Comparison of ENCODE assay signal across 8 mouse cellular contexts in genomic region chr11:94045016-94045415, GRCm38 (mm10). TPM values are rescaled to one million over a fixed set of nuclear protein-coding genes. Genes with fewer than 3 reads are reported as not detected.
DNase-seq lines count a peak whose midpoint lies in the region; ATAC-seq and TF ChIP-seq lines count a peak whose summit lies in the region.
"Had no signal": no experiment of that assay in that cellular context is flagged by ENCODE, and none has a peak within 500 bp of the region (broad histone marks: within the 10 kb centered on the region; RNA-seq: fewer than 3 reads in every experiment).

No protein-coding gene starts in this region.

- WGBS in hindbrain, embryonic 10.5 days: 10% methylated on average over 4 of the region's 4 CpGs
- WGBS in neural tube, embryonic 11.5 days: 2% methylated on average over 4 of the region's 4 CpGs

- peaks cover 32% of the 10 kb centered on the region for H3K4me1 ChIP-seq in hindbrain, embryonic 10.5 days (replicated peaks)
- H3K4me1 ChIP-seq in neural tube, embryonic 11.5 days (ENCODE audit: control insufficient read depth, insufficient read depth, low read length): peaks cover 14% of the 10 kb centered on the region; the same call in 1 of the 2 replicates

- intact Hi-C loops in left cerebral cortex, adult 2 months (cut with DNase I): loop anchor here (2.0 kb wide), 1 partner anchor 48 kb away; the partner anchor contains the start of gene Spag9

- peaks cover 24% of the 10 kb centered on the region for H3K36me3 ChIP-seq in hindbrain, embryonic 10.5 days
- H3K36me3 ChIP-seq in neural tube, embryonic 11.5 days (ENCODE audit: control insufficient read depth, insufficient read depth, low read length): peaks cover 3% of the 10 kb centered on the region; the same call in 1 of the 2 replicates

- peak overlapping the region; percentile 92 for H3K27ac ChIP-seq in left cerebral cortex, adult 2 months
- H3K27ac ChIP-seq in hindbrain, embryonic 10.5 days: peak overlapping the region; percentile 96
- peak overlapping the region; percentile 98; the same call in 1 of the 2 replicates for H3K27ac ChIP-seq in neural tube, embryonic 11.5 days (ENCODE audit: low read depth, low read length)
- H3K27ac ChIP-seq: liver, embryonic 13.5 days had no signal

- peak; percentile 71 for ATAC-seq in neural tube, embryonic 11.5 days (ENCODE audit: insufficient read depth, low FRiP score, low TSS enrichment)

- no peak for TF ChIP-seq CTCF in left cerebral cortex, adult 2 months (IDR thresholded peaks at IDR 0.05)

- no peaks in the 10 kb centered on the region for H3K27me3 ChIP-seq in hindbrain, embryonic 10.5 days (ENCODE audit: insufficient read depth, poor library complexity, severe bottlenecking)
- no peaks in the 10 kb centered on the region for H3K27me3 ChIP-seq in neural tube, embryonic 11.5 days (ENCODE audit: control insufficient read depth, insufficient read depth, low read length)
- H3K27me3 ChIP-seq: liver, embryonic 13.5 days had no signal

- H3K9ac ChIP-seq in neural tube, embryonic 11.5 days (ENCODE audit: low read length): peak overlapping the region; percentile 32; the same call in 1 of the 2 replicates

- H3K4me3 ChIP-seq in left cerebral cortex, adult 2 months: peak overlapping the region; percentile 73
- peak overlapping the region; percentile 68 for H3K4me3 ChIP-seq in hindbrain, embryonic 10.5 days
- peak overlapping the region; percentile 73 for H3K4me3 ChIP-seq in neural tube, embryonic 11.5 days (ENCODE audit: low read depth, low read length)

- no peaks in the 10 kb centered on the region for H3K9me3 ChIP-seq in hindbrain, embryonic 10.5 days
- H3K9me3 ChIP-seq in neural tube, embryonic 11.5 days (ENCODE audit: control insufficient read depth, low read length): no peaks in the 10 kb centered on the region
- H3K9me3 ChIP-seq: liver, embryonic 13.5 days had no signal

- peak in 1 of 2 experiments; percentile 32 for DNase-seq in left cerebral cortex, adult 2 months (ENCODE audit: extremely low spot score in 1 of 2, low spot score in 2 of 2)
- no peak for DNase-seq in left cerebral cortex, adult 8-10 months (ENCODE audit: low spot score in 2 of 2)
- peak; percentile 47 for DNase-seq in embryo, embryonic 9.5 days (ENCODE audit: extremely low spot score)
- peak; percentile 52 for DNase-seq in hindbrain, embryonic 10.5 days (ENCODE audit: low spot score)
- peak; percentile 70 for DNase-seq in neural tube, embryonic 11.5 days (ENCODE audit: low spot score)
- no peak for DNase-seq in ovary, postnatal 36 days (ENCODE audit: low spot score)
- no peak for DNase-seq in thymus, postnatal 14 days
- DNase-seq: liver, embryonic 13.5 days had no signal

- peak overlapping the region; percentile 24; the same call in 1 of the 2 replicates for H3K4me2 ChIP-seq in neural tube, embryonic 11.5 days (ENCODE audit: low read depth)

RNA-seq across cellular contexts. Expression of gene Spag9, which starts 49.1 kb away (rescaled TPM):
- 100 to 1,000 TPM; 289 to 291 TPM for total RNA-seq in left cerebral cortex, adult 2 months (2021)
- total RNA-seq in left cerebral cortex, adult 8-10 months (2022): 100 to 1,000 TPM; 247 to 289 (median 277) TPM
- 62.5 and 70.1 TPM in 2 replicates for polyA plus RNA-seq in hindbrain, embryonic 10.5 days (2016; fragmentation: Nextera tagmentation; extraction: Ambion mirVana)
- polyA plus RNA-seq in neural tube, embryonic 11.5 days (2014; fragmentation: Nextera tagmentation; extraction: Ambion mirVana): 85.6 and 86.6 TPM in 2 replicates

Comparison
In these comparisons a context has a peak if more than half of its experiments do, and no peak if none do; other contexts are left out.
1. DNase-seq: peak in embryo, embryonic 9.5 days (single experiment), hindbrain, embryonic 10.5 days (single experiment) and neural tube, embryonic 11.5 days (single experiment); none in left cerebral cortex, adult 8-10 months (0 of 2), ovary, postnatal 36 days (single experiment) and thymus, postnatal 14 days (single experiment).
2. Peak in every context shown above with its lines, with median percentiles within 50 percentile points of each other: H3K27ac ChIP-seq and H3K4me3 ChIP-seq.